Comparison of ENCODE assay signal across 25 mouse cellular contexts in the genomic region with DNA sequence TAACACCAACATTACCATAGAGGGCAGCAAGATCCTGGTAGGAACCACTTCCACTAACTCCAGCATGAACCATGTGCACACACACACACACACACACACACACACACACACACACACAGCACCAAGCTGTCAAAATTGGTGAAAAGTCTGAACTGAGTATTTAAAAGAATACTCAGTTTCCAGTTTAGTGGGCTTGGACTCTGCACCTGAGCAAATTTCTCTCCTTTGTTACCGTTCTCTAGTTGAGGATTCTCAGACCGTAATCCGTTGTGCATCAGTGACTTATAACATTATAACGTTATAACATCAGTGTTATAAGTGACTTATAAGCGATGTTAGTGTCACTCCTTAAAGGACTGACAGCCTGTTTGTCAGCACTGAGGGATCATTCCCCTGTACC. TPM values are rescaled to one million over a fixed set of nuclear protein-coding genes. Genes with fewer than 3 reads are reported as not detected.
"Had no signal": no experiment of that assay in that cellular context is flagged by ENCODE, and none has a peak within 500 bp of the region (broad histone marks: within the 10 kb centered on the region; RNA-seq: fewer than 3 reads in every experiment).

No protein-coding gene starts in this region.

- H3K9me3 ChIP-seq: midbrain, embryonic 10.5 days; midbrain, embryonic 12.5 days; neural tube, embryonic 13.5 days; neural tube, embryonic 15.5 days had no signal

- ATAC-seq: midbrain, embryonic 16.5 days had no signal

- H3K36me3 ChIP-seq: midbrain, embryonic 10.5 days; midbrain, embryonic 12.5 days; neural tube, embryonic 13.5 days; neural tube, embryonic 15.5 days had no signal

- H3K9ac ChIP-seq: lung, embryonic 14.5 days; midbrain, embryonic 12.5 days; neural tube, embryonic 13.5 days; neural tube, embryonic 15.5 days had no signal

- H3K4me1 ChIP-seq: midbrain, embryonic 10.5 days; midbrain, embryonic 12.5 days; neural tube, embryonic 13.5 days; neural tube, embryonic 15.5 days had no signal

- H3K4me3 ChIP-seq: midbrain, embryonic 10.5 days; midbrain, embryonic 12.5 days; myocyte; neural tube, embryonic 13.5 days; neural tube, embryonic 15.5 days had no signal

- DNase-seq: lung, embryonic 14.5 days; lung, postnatal 10 days; lung, postnatal 4 days; midbrain, embryonic 14.5 days; retina, postnatal 1 day; right cerebral cortex, adult 18-20 months; right cerebral cortex, postnatal 25 days; right cerebral cortex, postnatal 4 days; spleen, adult 18-20 months; thymus, adult 18-20 months; thymus, postnatal 14 days; thymus, postnatal 36 days had no signal

- H3K4me2 ChIP-seq: lung, embryonic 14.5 days; midbrain, embryonic 12.5 days; neural tube, embryonic 13.5 days; neural tube, embryonic 15.5 days had no signal

- H3K27ac ChIP-seq: midbrain, embryonic 10.5 days; midbrain, embryonic 12.5 days; neural tube, embryonic 13.5 days; neural tube, embryonic 15.5 days had no signal

RNA-seq across cellular contexts. Expression of a gene that starts 18.8 kb away (rescaled TPM):
- total RNA-seq: megakaryocyte, adult 5-6 weeks; megakaryocyte-erythroid progenitor cell, adult 5-6 weeks had no signal
- polyA plus RNA-seq: lung, embryonic 14.5 days; midbrain, embryonic 10.5 days; midbrain, embryonic 12.5 days; midbrain, embryonic 16.5 days; myocyte; neural tube, embryonic 11.5 days; neural tube, embryonic 13.5 days; neural tube, embryonic 15.5 days; small intestine, adult 2 months; stomach, embryonic 14.5 days; stomach, embryonic 16.5 days; thymus, postnatal 0 days had no signal

RNA-seq across cellular contexts. Expression of a gene that starts 22.5 kb away (rescaled TPM):
- total RNA-seq: megakaryocyte, adult 5-6 weeks had no signal

RNA-seq across cellular contexts. Expression of a gene that starts 32.3 kb away (rescaled TPM):
- total RNA-seq: megakaryocyte-erythroid progenitor cell, adult 5-6 weeks had no signal
- polyA plus RNA-seq: myocyte had no signal
